Mouse (Mus musculus) hindbrain, embryonic 10.5 days (tissue): ENCODE measurements around the gene Ccdc84. TPM values are rescaled to one million over a fixed set of nuclear protein-coding genes. Genes with fewer than 3 reads are reported as not detected.
"Not testable (repeated sequence)": the region's sequence is repeated elsewhere in the genome, so short reads cannot be mapped to it uniquely, and the experiment has no call there.

Source experiments
- DNase-seq: peaks from one replicate; pipeline ENCODE4 v3.0.0-alpha.2; 2017; ENCODE audit warnings: low spot score
- H3K27ac ChIP-seq: fragments of 300-500 bp; sonication (generic); 2 replicates; pipeline ENCODE4 v1.5.1; 2016; ENCODE audit warnings: mild to moderate bottlenecking, moderate library complexity
- H3K27me3 ChIP-seq: fragments of 300-500 bp; sonication (generic); 2 replicates; pipeline ENCODE4 v1.6.1; 2016; ENCODE audit warnings: mild to moderate bottlenecking; ENCODE audit not compliant: poor library complexity, insufficient read depth, severe bottlenecking
- H3K36me3 ChIP-seq: fragments of 300-500 bp; sonication (generic); 2 replicates; pipeline ENCODE4 v1.6.1; 2016; ENCODE audit warnings: mild to moderate bottlenecking, moderate library complexity
- H3K4me1 ChIP-seq: fragments of 300-500 bp; sonication (generic); replicated peaks from 2 replicates; pipeline ENCODE4 v1.6.1; 2016; ENCODE audit warnings: mild to moderate bottlenecking
- H3K4me3 ChIP-seq: fragments of 300-500 bp; sonication (generic); 2 replicates; pipeline ENCODE4 v1.5.1; 2016; ENCODE audit warnings: mild to moderate bottlenecking, moderate library complexity
- H3K9me3 ChIP-seq: fragments of 300-500 bp; sonication (generic); 2 replicates; pipeline ENCODE4 v1.6.1; 2016; ENCODE audit warnings: mild to moderate bottlenecking, moderate library complexity
- WGBS: fragments of 180-500 bp; shearing (Covaris S2); methylation state at CpG from one replicate; pipeline ENCODE4 v1.1.7; 2016; 5-methylcytosine and 5-hydroxymethylcytosine counted together
- polyA plus RNA-seq: library from polyadenylated mRNA; unstranded; fragments of >200 nt; fragmentation: Nextera tagmentation; extraction: Ambion mirVana; gene quantifications from 2 replicates; pipeline ENCODE4 v1.2.1, GENCODE M21; 2016

The Ccdc84 gene
- polyA plus RNA-seq: 25.2 and 27.7 TPM in 2 replicates

DNA sequence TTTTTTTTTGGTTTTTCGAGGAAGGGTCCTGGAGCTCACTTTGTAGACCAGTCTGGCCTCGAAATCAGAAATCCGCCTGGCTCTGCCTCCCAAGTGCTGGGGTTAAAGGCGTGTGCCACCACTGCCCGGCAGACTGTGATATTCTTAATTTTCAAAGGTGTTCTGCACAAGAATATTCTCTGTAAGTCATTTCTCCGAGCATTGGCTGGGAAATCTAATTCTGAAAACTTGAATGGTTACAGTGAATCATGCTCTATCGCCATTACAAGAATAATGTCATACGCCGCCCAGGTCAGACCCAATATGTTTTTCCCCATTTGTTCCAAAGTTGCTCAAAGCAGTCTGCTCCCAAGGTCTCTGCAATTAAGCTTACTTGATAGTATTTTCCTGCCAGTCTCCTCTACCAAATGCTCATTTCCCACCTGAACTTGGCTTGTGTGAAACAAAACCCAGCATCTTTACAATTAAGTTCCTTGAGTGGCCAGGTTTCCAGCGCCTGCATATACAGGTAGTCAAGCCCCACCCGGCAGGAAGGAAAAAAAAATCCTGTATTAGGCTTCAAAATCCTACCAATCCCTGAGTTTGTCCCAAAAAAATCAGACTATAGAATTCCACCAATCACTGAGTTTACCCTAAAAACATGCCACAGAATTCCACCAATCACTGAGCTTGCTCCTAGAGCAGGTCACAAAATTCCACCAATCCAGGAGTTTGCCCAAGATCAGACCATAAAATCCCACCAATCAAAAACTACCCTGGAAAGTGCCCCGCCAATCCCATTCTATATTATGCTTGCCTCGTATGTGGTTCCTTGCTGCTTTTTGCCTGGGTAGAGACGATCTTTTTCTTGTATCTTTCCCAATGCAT is at the start of gene Ccdc84:
Gene Ccdc84, minus strand, starts transcription at position 51 of the 867 bp plus-strand sequence.
- Histone ChIP-seq H3K4me3 (peak within 1 kb of the TSS; percentile 85), H3K27ac (peak within 1 kb of the TSS; percentile 92), H3K36me3 (peaks cover 24% of the 10 kb centered on the region), H3K4me1 (peaks cover 14% of the 10 kb centered on the region), H3K27me3 (no peaks in the 10 kb centered on the region), H3K9me3 (0 out of 2 replicates have a peak, but pooled peaks cover 5% of the 10 kb centered on the region)
- no peak for DNase-seq
- WGBS: 81% methylated on average over 14 of the region's 14 CpGs

GRCm38 (mm10) chr9:44461950-44462349 is 43.6 kb upstream of the Ccdc84 start:
- 83% methylated on average over 5 of the region's 5 CpGs for WGBS
- H3K4me3 ChIP-seq: no peak overlapping the region

DNA sequence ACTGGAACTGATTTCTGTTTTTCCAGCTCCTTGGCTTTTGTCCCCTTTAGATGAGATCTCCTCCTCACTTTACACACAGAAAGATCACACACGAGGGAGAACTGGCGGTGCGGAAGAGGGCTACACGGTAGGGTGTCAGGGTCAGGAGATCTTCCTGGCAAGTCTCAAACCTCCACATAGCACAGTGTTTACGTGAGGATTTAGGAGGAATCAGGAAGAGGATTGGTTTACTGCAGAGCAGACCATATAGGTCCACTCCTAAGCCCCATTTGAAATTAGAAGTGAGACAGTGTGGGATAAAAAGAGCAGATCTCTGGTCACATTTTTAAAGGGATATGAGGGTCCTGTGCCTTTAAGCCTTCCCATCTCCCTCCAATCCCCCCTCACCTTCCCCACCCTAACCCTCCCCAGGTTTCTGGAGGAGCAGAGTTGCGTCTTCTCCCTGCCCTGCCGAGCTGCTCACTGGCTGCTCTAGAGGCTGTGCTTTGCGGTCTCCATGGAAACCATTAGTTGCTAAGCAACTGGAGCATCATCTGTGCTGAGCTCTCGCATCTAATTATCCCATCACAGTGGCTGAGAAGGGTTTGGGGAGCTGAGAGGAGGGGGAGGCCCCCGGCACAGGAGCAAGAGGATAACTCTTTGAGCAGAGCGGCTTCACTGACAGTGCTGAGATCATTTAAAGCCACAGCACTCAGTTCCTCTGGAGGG is 38.8 kb upstream of the Ccdc84 start:
- Histone ChIP-seq H3K27ac (peak overlapping the region; percentile 84), H3K36me3 (no peaks in the 10 kb centered on the region), H3K4me1 (peaks cover 42% of the 10 kb centered on the region), H3K27me3 (peaks cover 41% of the 10 kb centered on the region), H3K4me3 (peak overlapping the region; percentile 27; the same call in 1 of the 2 replicates), H3K9me3 (no peaks in the 10 kb centered on the region)
- WGBS: 5% methylated on average over 11 of the region's 11 CpGs
- DNase-seq: peak; percentile 89

More at GRCm38 (mm10) chr9:44461950-44462349, 43.6 kb upstream of the Ccdc84 start:
- Histone ChIP-seq H3K36me3 (no peaks in the 10 kb centered on the region), H3K4me1 (peaks cover 14% of the 10 kb centered on the region), H3K27ac (no peak overlapping the region), H3K27me3 (no peaks in the 10 kb centered on the region), H3K9me3 (no peaks in the 10 kb centered on the region)
- DNase-seq: no peak

- no peaks in the 10 kb centered on the region for H3K36me3 ChIP-seq
- H3K27ac ChIP-seq: peak within 1 kb of the TSS; percentile 40; the same call in 1 of the 2 replicates
- 14% methylated on average over 4 of the region's 4 CpGs for WGBS
- peaks cover 42% of the 10 kb centered on the region for H3K4me1 ChIP-seq
- H3K9me3 ChIP-seq: no peaks in the 10 kb centered on the region
- DNase-seq: no peak
- peaks cover 41% of the 10 kb centered on the region for H3K27me3 ChIP-seq
- no peak within 1 kb of the TSS for H3K4me3 ChIP-seq
Measured at GRCm38 (mm10) chr9:44454891-44455220, 36.5 kb upstream of the Ccdc84 start, which contains the start of gene Upk2. Gene Upk2 (minus strand): TSS chr9:44454976.

DNA sequence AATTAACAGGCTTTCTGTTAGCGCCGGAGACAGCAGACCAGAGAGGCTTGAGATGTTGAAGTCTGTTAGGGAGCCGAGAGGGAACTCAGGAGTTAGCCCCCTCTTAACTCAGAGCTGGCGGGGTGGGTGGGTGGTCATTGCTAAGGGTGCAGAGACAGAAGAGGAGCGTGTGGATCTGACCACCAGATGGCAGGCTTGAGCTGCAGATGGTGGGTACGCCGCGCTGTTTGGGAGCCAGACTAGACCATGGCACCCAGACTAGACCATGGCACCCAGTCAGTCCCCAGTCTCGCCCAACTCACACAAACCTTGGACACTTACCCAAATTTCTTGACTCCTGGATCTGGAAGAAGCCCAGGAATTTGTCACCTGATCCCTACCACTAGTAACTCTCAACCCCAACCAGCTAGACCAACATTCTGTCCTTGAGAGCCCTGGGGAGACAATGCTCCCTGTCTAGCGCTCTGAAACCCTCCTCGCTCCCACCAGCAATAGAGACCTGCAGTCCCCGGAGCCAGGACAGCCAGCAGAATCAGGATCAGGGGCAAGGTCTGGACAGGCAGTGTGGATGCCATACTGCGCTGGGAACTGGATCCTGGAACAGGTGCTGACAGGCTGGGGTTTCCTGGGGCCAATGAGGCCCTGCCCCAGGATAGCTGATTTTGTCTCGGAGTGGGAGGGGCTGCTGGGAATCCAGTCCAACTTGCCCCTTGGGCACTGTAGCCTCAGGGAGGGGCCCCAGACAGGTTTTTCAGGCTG is 35.9 kb upstream of the Ccdc84 start:
- Histone ChIP-seq H3K4me1 (peaks cover 42% of the 10 kb centered on the region), H3K4me3 (no peak overlapping the region), H3K27ac (0 out of 2 replicates have a peak overlapping the region, but pooled peaks have one; percentile 30), H3K9me3 (no peaks in the 10 kb centered on the region), H3K27me3 (peaks cover 41% of the 10 kb centered on the region), H3K36me3 (no peaks in the 10 kb centered on the region)
- peak; percentile 84 for DNase-seq
- WGBS: 9% methylated on average over 14 of the region's 14 CpGs

DNA sequence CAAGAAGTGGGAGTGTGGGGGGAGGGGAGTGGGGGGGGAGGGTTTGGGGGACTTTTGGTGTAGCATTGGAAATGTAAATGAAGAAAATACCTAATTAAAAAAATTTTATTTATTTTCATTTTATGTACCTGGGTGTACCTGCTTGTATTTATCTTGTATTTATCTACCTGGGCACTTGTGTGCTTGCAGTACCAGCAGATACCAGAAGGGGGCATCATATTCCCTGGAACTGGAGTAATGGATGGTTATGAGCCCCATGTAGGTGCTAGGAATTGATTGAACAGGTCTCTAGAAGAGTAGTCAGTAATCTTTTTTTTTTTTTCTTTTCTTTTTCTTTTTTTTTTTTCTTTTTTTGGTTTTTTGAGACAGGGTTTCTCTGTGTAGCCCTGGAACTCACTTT is 32.0 kb upstream of the Ccdc84 start:
- Histone ChIP-seq H3K4me3 (no peak overlapping the region), H3K9me3 (no peaks in the 10 kb centered on the region), H3K27me3 (peaks cover 29% of the 10 kb centered on the region), H3K36me3 (no peaks in the 10 kb centered on the region), H3K27ac (no peak overlapping the region), H3K4me1 (peaks cover 17% of the 10 kb centered on the region)
- DNase-seq: no peak

GRCm38 (mm10) chr9:44444402-44445025 is 26.1 kb upstream of the Ccdc84 start:
- 89% methylated on average over 7 of the region's 7 CpGs for WGBS
- DNase-seq, H3K4me3 ChIP-seq, H3K9me3 ChIP-seq, H3K4me1 ChIP-seq, H3K36me3 ChIP-seq, H3K27ac ChIP-seq, H3K27me3 ChIP-seq: not testable (repeated sequence)

GRCm38 (mm10) chr9:44440961-44441360 is 22.6 kb upstream of the Ccdc84 start, which contains the start of gene Foxr1:
Gene Foxr1 (minus strand): TSS chr9:44441136.
- Histone ChIP-seq H3K27ac (no peak within 1 kb of the TSS), H3K9me3 (no peaks in the 10 kb centered on the region), H3K36me3 (no peaks in the 10 kb centered on the region), H3K27me3 (no peaks in the 10 kb centered on the region), H3K4me3 (no peak within 1 kb of the TSS), H3K4me1 (no peaks in the 10 kb centered on the region)
- 74% methylated on average over 19 of the region's 19 CpGs for WGBS
- DNase-seq: no peak

DNA sequence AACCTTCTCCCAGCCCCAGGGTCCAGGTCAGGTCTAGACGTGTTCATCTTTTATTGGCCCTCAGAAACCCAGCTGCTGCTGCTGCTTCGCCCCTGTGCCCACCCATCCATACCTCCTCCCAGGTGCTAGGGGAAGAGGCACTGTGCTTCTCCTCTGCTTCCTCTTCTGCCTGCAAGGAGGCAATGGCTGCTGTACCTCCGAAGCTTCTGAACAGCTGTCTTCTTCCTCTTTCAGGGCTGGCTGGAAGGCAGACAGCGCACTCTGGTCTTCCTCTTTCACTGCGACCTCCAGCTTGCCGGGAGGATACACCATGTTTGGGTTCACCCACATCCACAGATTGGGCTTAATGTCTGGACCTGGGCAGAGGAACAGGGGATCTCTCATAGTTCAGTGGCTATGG is 17.4 kb upstream of the Ccdc84 start:
- Histone ChIP-seq H3K36me3 (no peaks in the 10 kb centered on the region), H3K27ac (no peak overlapping the region), H3K4me3 (no peak overlapping the region), H3K4me1 (peaks cover 8% of the 10 kb centered on the region; the same call in 1 of the 2 replicates), H3K9me3 (no peaks in the 10 kb centered on the region), H3K27me3 (no peaks in the 10 kb centered on the region)
- 82% methylated on average over 6 of the region's 6 CpGs for WGBS
- no peak for DNase-seq

DNA sequence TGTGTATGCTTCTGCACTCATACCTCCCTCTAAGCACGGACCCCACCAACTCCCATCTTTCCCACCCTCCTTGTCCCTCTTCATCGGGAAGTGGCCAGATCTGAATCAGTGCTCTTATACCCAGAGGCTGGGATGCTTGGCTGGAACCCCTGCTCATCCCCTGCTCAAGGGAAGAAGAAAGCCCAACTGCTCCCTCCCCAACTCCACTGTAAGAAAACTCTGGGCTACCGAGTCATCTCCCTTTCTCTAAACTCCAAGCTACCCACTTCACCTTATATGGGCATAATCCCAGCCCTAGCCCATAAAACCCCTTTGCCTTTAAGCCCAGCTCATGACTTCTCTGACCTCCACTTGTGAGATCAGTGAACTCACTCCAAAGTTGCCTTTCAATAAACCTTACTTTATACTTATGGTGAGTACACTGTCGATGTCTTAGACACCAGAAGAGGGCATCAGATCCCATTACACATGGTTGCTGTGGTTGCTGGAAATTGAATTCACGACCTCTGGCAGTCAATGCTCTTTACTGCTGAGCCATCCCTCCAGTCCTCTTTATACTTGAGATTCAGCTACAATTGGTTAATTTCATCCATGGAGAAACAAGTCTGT is 14.3 kb upstream of the Ccdc84 start:
- Histone ChIP-seq H3K36me3 (no peaks in the 10 kb centered on the region), H3K9me3 (no peaks in the 10 kb centered on the region), H3K27ac (no peak overlapping the region), H3K4me3 (no peak overlapping the region), H3K4me1 (peaks cover 8% of the 10 kb centered on the region; the same call in 1 of the 2 replicates), H3K27me3 (no peaks in the 10 kb centered on the region)
- no peak for DNase-seq
- WGBS: 61% methylated on average over 5 of the region's 5 CpGs

DNA sequence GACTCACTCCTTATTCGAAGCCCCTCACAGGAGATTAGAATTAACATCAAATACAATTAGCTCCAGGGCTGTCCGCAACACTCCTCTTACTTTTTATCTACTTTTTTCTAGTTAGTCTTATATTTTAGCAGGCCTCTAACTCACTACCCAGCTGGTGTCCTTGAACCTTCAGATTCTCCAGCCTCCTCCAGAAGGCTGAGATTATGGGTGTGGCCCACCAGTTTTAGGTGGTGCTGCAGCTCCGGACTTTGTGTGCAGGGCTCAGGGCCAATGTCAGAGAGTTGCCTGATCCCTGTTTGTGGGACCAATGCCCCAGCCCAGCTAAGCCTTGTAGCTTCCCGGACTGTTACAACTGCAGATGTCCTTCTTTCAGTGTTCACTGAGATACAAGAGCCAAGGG is 5.2 kb upstream of the Ccdc84 start:
- Histone ChIP-seq H3K27me3 (no peaks in the 10 kb centered on the region), H3K9me3 (0 out of 2 replicates have a peak, but pooled peaks cover 5% of the 10 kb centered on the region), H3K4me3 (no peak overlapping the region), H3K4me1 (0 out of 2 replicates have a peak, but pooled peaks cover under 1% of the 10 kb centered on the region), H3K36me3 (no peaks in the 10 kb centered on the region), H3K27ac (no peak overlapping the region)
- DNase-seq: no peak
- WGBS: 85% methylated on average over 4 of the region's 4 CpGs
